Mouse (Mus musculus) CH12.LX (cell line): ENCODE measurements around the gene Plekha8.

Source experiments
- CHD2 ChIP-seq: IDR thresholded peaks from 2 replicates; pipeline ENCODE4 v1.6.1; 2011; ENCODE audit warnings: low read length, improper control_type of control experiment
- CTCF ChIP-seq, 2 experiments: IDR thresholded peaks in 1 of 2; conservative IDR thresholded peaks in 1 of 2; 2 replicates each; pipeline ENCODE4 v1.5.1; 2011 to 2012; ENCODE audit warnings: low read depth in 2 of 2, low read length in 2 of 2, improper control_type of control experiment in 1 of 2, inconsistent platforms in 1 of 2, mild to moderate bottlenecking in 1 of 2, moderate library complexity in 1 of 2
- EP300 ChIP-seq: IDR thresholded peaks from 2 replicates; pipeline ENCODE4 v1.6.1; 2011; ENCODE audit warnings: low read length, improper control_type of control experiment
- GABPA ChIP-seq: IDR thresholded peaks from 2 replicates; pipeline ENCODE4 v1.6.1; 2012; ENCODE audit warnings: low read depth, low read length, improper control_type of control experiment, inconsistent platforms; ENCODE audit not compliant: insufficient replicate concordance
- KAT2A ChIP-seq: IDR thresholded peaks from 2 replicates; pipeline ENCODE4 v1.6.1; 2012; ENCODE audit warnings: low read length, improper control_type of control experiment, inconsistent platforms; ENCODE audit not compliant: insufficient replicate concordance
- MAX ChIP-seq: IDR thresholded peaks from 2 replicates; pipeline ENCODE4 v1.6.1; 2011; ENCODE audit warnings: low read length, improper control_type of control experiment
- POLR2A ChIP-seq: IDR thresholded peaks from 2 replicates; pipeline ENCODE4 v1.6.1; 2011; ENCODE audit warnings: low read depth, mild to moderate bottlenecking, improper control_type of control experiment, low read length

- no peak for TF ChIP-seq EP300
- no peak for TF ChIP-seq MAX
- no peak for TF ChIP-seq CTCF (conservative IDR thresholded peaks at IDR 0.05 in 1 of 2, IDR thresholded peaks at IDR 0.05 in 1 of 2; ENCODE audit: low read depth in 2 of 2, low read length in 2 of 2)
- no peak for TF ChIP-seq KAT2A
- TF ChIP-seq GABPA: no peak
- peak; percentile 95 for TF ChIP-seq CHD2
- peak; percentile 56 for TF ChIP-seq POLR2A
Observed at GRCm38 (mm10) chr6:54592938-54593535, 1.9 kb upstream of the Plekha8 start.
